Mouse (Mus musculus) heart, embryonic 14.5 days (tissue): ENCODE measurements at regions not wholly inside any gene's neighbourhood (a gene's known extent, or its start where the extent isn't known, plus 50 kb on each side); places are given as distances from the start of the nearest gene placed in this dataset.

Experiments
- ATAC-seq: fragments of 200-750 bp; cut with Nextera tagmentation; 2 replicates; pipeline ENCODE4 v1.8.0; 2017; ENCODE audit warnings: low read depth, moderate TSS enrichment; ENCODE audit not compliant: insufficient number of reproducible peaks, insufficient read depth, low FRiP score
- H3K27ac ChIP-seq, 2 experiments: fragments of 200-500 bp in 1 of 2; fragments of 300-500 bp in 1 of 2; sonication (generic) in 1 of 2; replicated peaks in 1 of 2; 2 replicates each; pipeline ENCODE4 v1.5.1; 2012 to 2014; ENCODE audit warnings: low read depth in 2 of 2, low read length in 2 of 2, control low read depth in 1 of 2, mild to moderate bottlenecking in 1 of 2, mixed read lengths in 1 of 2; ENCODE audit not compliant: control insufficient read depth in 1 of 2, insufficient read depth in 1 of 2
- H3K27me3 ChIP-seq: fragments of 300-500 bp; sonication (generic); 2 replicates; pipeline ENCODE4 v1.6.1; 2014; ENCODE audit warnings: mild to moderate bottlenecking, low read length, control low read depth; ENCODE audit not compliant: control insufficient read depth, insufficient read depth
- H3K36me3 ChIP-seq: fragments of 300-500 bp; sonication (generic); 2 replicates; pipeline ENCODE4 v1.6.1; 2014; ENCODE audit warnings: mild to moderate bottlenecking, control low read depth, low read length, mixed read lengths; ENCODE audit not compliant: control insufficient read depth, insufficient read depth
- H3K4me1 ChIP-seq, 2 experiments: fragments of 200-500 bp in 1 of 2; fragments of 300-500 bp in 1 of 2; sonication (generic) in 1 of 2; 2 replicates each; pipeline ENCODE4 v1.6.1; 2012 to 2014; ENCODE audit warnings: low read length in 2 of 2, control low read depth in 1 of 2, mixed read lengths in 1 of 2; ENCODE audit not compliant: control insufficient read depth in 2 of 2, insufficient read depth in 2 of 2
- H3K4me2 ChIP-seq: fragments of 300-500 bp; sonication (generic); 2 replicates; pipeline ENCODE4 v1.6.1; 2014; ENCODE audit warnings: mild to moderate bottlenecking, low read length
- H3K4me3 ChIP-seq, 2 experiments: fragments of 200-500 bp in 1 of 2; fragments of 300-500 bp in 1 of 2; sonication (generic) in 1 of 2; 2 replicates each; pipeline ENCODE4 v1.5.1; 2012 to 2014; ENCODE audit warnings: low read length in 2 of 2, mild to moderate bottlenecking in 2 of 2, control low read depth in 1 of 2, low read depth in 1 of 2, moderate library complexity in 1 of 2; ENCODE audit not compliant: control insufficient read depth in 1 of 2, insufficient read depth in 1 of 2
- H3K9ac ChIP-seq: fragments of 300-500 bp; sonication (generic); 2 replicates; pipeline ENCODE4 v1.6.1; 2014; ENCODE audit warnings: mild to moderate bottlenecking, low read length
- H3K9me3 ChIP-seq: fragments of 300-500 bp; sonication (generic); 2 replicates; pipeline ENCODE4 v1.6.1; 2016; ENCODE audit warnings: low read length, control low read depth; ENCODE audit not compliant: control insufficient read depth
- WGBS: fragments of 180-500 bp; shearing (Covaris S2); extraction: QIAGEN DNeasy Blood & Tissue Kit; methylation state at CpG from one replicate; pipeline ENCODE4 v1.1.7; 2014; 5-methylcytosine and 5-hydroxymethylcytosine counted together

DNA sequence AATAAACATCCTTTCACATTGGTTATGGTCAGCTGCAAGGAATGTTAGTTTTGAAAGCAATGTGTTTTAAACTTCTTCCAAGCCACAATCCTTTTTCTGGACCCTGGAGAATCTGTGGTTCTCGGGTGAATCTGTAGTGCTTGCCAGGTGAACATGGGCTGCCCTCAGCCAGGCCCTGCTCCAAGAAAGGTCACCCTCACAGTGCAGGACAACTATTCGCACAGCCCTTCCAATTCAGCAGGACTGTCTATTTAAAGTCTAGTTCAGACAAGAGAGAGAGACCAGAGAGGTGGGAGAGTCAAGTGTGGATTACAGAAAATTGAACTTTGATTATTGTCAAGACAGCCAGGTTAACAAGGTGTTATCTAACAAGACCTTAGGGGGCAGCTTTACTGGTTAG lies 65.9 kb downstream of the Rplp1 start:
- H3K4me3 ChIP-seq: no peak overlapping the region
- ATAC-seq: no peak
- no peak overlapping the region for H3K27ac ChIP-seq
- H3K27me3 ChIP-seq: no peaks in the 10 kb centered on the region
- H3K9ac ChIP-seq: no peak overlapping the region
- 45% methylated on average over 2 of the region's 2 CpGs for WGBS
- no peaks in the 10 kb centered on the region for H3K4me1 ChIP-seq
- H3K36me3 ChIP-seq: no peaks in the 10 kb centered on the region
- no peaks in the 10 kb centered on the region for H3K9me3 ChIP-seq
- no peak overlapping the region for H3K4me2 ChIP-seq

DNA sequence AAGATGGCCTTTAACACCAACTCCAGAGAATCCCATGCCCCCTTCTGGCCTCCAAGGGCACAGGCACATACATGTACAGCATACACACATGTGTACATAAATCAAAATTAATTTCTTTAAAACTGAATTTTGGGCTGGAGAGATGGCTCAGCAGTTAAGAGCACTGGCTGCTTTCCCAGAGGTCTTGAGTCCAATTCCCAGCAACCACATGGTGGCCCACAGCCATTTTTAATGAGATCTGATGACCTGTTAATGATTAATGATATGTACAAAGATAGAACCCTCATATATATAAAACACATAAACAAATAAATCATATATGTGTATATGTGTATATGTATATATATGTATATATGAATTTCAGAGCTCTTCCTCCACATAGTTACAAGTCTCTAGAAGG lies 66.8 kb downstream of the Rplp1 start:
- Histone ChIP-seq H3K27me3 (no peaks in the 10 kb centered on the region), H3K36me3 (no peaks in the 10 kb centered on the region), H3K9me3 (no peaks in the 10 kb centered on the region), H3K9ac (no peak overlapping the region), H3K4me3 (no peak overlapping the region), H3K4me1 (no peaks in the 10 kb centered on the region), H3K27ac (no peak overlapping the region), H3K4me2 (no peak overlapping the region)
- ATAC-seq: no peak

DNA sequence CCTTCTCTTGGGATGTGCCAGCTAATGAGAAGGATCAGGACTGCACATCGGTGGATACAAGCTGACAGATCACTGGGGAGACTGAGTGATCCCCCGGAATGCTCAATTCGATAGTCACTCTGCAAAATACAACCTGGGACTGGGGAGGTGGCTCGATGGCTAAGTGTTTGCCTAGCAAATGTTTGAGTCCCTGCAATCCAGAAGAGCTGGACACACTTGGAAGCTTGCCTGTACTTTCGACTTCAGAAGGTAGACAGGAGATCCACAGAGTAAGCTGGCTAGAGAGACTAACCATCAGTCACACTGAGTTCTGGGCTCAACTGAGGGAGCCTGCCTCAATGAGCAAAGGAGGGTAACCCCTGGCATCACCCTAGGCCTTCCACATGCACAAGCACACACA lies 69.7 kb downstream of the Rplp1 start:
- H3K27ac ChIP-seq: no peak overlapping the region
- H3K27me3 ChIP-seq: no peaks in the 10 kb centered on the region
- 85% methylated on average over 5 of the region's 5 CpGs for WGBS
- no peak overlapping the region for H3K4me3 ChIP-seq
- H3K36me3 ChIP-seq: no peaks in the 10 kb centered on the region
- H3K9me3 ChIP-seq: no peaks in the 10 kb centered on the region
- no peak overlapping the region for H3K9ac ChIP-seq
- no peak for ATAC-seq
- H3K4me2 ChIP-seq: no peak overlapping the region
- H3K4me1 ChIP-seq: no peaks in the 10 kb centered on the region

DNA sequence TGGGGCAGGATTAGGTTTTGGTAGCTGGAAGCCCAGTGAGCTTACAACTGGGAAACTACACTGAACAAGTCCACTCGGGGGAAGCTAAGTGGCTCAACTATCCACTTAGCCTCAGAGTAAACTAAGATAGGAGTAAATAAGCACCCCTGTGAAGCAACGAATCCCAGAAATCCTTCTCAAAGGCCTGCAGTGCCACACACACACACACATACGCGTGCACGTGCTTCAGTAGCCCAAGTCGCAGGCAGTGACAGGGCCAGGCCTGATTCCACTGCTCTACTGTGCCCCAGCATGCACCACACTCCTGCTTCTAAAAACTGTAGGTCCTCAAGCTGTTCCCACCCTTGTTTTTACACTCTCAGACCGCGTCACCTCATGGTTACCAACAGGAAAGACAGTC lies 70.2 kb downstream of the Rplp1 start:
- WGBS: 68% methylated on average over 8 of the region's 8 CpGs
- H3K4me3 ChIP-seq: no peak overlapping the region
- H3K27ac ChIP-seq: no peak overlapping the region
- H3K27me3 ChIP-seq: no peaks in the 10 kb centered on the region
- H3K36me3 ChIP-seq: no peaks in the 10 kb centered on the region
- no peaks in the 10 kb centered on the region for H3K4me1 ChIP-seq
- H3K9me3 ChIP-seq: no peaks in the 10 kb centered on the region
- ATAC-seq: no peak
- no peak overlapping the region for H3K9ac ChIP-seq
- no peak overlapping the region for H3K4me2 ChIP-seq

DNA sequence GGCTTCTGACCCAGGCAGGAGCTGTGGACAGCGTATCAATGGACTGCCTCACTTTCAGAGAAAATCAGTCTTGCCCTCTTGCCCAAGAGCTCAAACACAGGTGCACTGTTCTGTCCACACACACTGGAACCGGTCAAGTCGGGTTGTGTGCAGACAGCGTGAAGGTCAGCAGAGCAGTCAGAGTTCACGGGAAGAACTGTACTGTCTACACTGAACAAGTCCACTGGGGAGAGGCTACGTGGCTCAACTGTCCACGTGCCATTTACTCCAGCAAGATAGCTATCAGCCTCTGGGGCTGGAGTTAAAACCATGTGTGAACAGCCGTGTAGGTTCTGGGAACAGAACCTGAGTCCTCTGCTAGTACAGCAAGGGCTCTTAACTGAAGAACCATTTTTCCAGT lies 70.8 kb downstream of the Rplp1 start:
- no peak overlapping the region for H3K4me2 ChIP-seq
- 86% methylated on average over 8 of the region's 8 CpGs for WGBS
- H3K27ac ChIP-seq: no peak overlapping the region
- no peak overlapping the region for H3K4me3 ChIP-seq
- H3K4me1 ChIP-seq: no peaks in the 10 kb centered on the region
- H3K9ac ChIP-seq: no peak overlapping the region
- no peaks in the 10 kb centered on the region for H3K9me3 ChIP-seq
- ATAC-seq: no peak
- H3K36me3 ChIP-seq: no peaks in the 10 kb centered on the region
- no peaks in the 10 kb centered on the region for H3K27me3 ChIP-seq

DNA sequence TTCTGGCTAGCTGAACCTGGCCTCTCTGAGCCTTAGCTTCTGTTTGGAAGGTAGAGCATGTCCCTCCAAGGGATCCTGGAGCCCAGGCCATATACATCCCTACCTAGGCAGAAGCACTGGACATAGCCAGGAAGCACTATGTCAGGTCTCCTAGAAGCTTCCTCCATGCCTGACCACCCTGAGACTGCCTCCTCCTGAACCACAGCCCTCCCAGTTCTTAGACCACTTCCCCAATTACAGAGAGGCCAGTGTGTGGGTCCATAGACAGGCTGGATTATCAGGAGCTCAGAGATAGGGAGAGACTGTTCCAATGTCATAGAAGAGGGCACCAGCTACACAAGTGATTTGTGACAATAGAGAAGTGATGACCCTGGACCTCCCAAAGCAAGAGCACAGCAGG lies 72.0 kb downstream of the Rplp1 start:
- Histone ChIP-seq H3K9me3 (no peaks in the 10 kb centered on the region), H3K36me3 (no peaks in the 10 kb centered on the region), H3K27ac (no peak overlapping the region), H3K4me3 (no peak overlapping the region), H3K4me1 (no peaks in the 10 kb centered on the region), H3K4me2 (no peak overlapping the region), H3K9ac (no peak overlapping the region), H3K27me3 (no peaks in the 10 kb centered on the region)
- no peak for ATAC-seq

DNA sequence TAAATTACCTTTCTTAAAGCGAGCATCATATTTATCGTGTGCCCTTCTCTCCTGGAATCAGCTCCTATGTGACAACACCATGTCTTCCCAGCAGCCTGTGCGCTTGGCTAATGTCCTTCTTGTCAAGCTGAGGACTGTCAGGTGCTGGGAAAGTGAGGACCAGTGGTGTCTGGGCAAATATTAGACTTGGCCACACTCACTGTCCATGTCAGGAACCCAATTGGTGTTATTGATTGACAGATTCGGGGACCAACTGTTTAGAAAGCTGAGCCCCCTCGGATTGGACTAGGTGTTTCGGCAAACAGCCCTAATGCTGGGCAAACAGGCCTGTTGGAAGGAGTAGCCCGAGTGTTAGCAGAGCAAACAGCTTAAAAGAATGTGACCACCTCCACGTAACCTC lies 73.1 kb downstream of the Rplp1 start:
- no peak overlapping the region for H3K4me3 ChIP-seq
- WGBS: 81% methylated on average over 8 of the region's 8 CpGs
- no peak for ATAC-seq

DNA sequence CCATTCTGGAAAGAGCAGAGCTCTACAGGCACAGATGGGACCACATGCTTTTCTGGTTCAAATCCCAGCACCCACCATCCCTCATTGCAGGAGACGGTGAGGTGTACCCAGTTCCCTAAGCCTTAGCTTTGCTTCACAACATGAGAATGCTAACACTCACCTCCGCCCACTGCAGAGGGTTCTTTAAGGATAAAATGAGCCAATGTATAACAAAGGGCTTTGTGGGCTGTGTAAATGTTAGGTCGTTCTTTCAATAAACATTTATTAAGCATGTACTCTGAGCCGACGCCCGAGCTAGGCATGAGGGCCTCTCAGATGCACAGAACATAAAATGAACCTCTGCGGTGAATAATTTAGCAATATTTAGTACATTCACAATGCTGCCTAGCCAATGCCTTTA lies 74.0 kb downstream of the Rplp1 start:
- ATAC-seq: no peak
- Histone ChIP-seq H3K27ac (no peak overlapping the region), H3K4me1 (no peaks in the 10 kb centered on the region), H3K9me3 (no peaks in the 10 kb centered on the region), H3K4me3 (no peak overlapping the region), H3K27me3 (no peaks in the 10 kb centered on the region), H3K9ac (no peak overlapping the region), H3K36me3 (no peaks in the 10 kb centered on the region), H3K4me2 (no peak overlapping the region)
- WGBS: 90% methylated on average over 7 of the region's 7 CpGs

More for the DNA sequence above, 73.1 kb downstream of the Rplp1 start:
- no peaks in the 10 kb centered on the region for H3K36me3 ChIP-seq
- H3K4me1 ChIP-seq: no peaks in the 10 kb centered on the region
- no peaks in the 10 kb centered on the region for H3K9me3 ChIP-seq
- H3K9ac ChIP-seq: no peak overlapping the region
- no peak overlapping the region for H3K27ac ChIP-seq
- H3K27me3 ChIP-seq: no peaks in the 10 kb centered on the region
- no peak overlapping the region for H3K4me2 ChIP-seq
